Mouse (Mus musculus): Measurements from ENCODE around the gene Fxyd5. TPM values are rescaled to one million over a fixed set of nuclear protein-coding genes. Genes with fewer than 3 reads are reported as not detected.

Gene Fxyd5
- 1,000 to 10,000 TPM; 1,742 to 2,151 TPM for polyA plus RNA-seq (2017; shearing (Covaris generic))

DNA sequence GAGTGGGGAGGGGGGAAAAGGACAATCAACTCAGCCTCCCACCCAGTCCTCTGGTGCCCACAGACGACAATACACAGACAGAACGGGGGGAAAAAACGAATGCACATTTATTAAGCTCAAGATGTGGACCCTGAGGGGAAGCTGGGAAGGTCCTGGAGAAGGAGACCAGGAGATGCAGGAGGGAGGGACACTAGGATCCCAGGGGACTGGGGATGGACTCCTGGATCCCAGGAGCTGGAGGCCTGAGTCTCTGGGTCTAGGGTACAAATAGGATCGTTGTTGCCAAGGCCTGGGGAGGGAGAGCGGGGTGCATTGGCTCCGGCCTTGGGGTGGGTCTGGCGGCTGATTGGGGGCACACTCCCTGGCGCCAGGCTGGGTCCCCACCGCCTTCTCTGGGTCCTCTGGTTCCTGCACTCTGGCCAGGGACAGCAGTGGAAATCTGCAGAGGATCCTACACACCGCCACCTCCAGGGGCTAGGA, at the start of gene Fxyd5:
Gene Fxyd5 (minus strand): TSS at position 51 of the 480 bp plus-strand sequence.

DNA sequence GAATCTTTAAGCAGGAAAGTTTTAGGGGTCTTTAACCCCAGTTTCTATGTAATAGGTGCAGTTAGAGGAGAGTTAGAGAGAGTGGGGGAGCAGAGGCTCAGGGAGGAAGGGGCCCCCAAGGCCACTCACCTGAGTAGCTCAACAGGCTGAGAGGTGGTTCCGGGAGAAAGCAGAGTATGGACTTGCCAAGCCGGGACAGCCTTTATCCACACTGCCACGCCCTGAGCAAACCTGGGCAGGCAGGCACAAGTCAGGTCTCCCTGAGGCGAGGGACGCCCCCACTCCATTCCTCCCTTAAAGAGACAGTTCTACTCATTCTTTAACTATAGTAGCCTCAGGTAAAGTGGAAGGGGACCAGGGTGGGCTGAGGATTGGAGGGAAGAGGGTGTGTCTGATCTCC, 34.2 kb upstream of the Fxyd5 start, which contains the start of gene Fxyd3:
Gene Fxyd3 (minus strand): TSS at position 213 of the 400 bp plus-strand sequence.

DNA sequence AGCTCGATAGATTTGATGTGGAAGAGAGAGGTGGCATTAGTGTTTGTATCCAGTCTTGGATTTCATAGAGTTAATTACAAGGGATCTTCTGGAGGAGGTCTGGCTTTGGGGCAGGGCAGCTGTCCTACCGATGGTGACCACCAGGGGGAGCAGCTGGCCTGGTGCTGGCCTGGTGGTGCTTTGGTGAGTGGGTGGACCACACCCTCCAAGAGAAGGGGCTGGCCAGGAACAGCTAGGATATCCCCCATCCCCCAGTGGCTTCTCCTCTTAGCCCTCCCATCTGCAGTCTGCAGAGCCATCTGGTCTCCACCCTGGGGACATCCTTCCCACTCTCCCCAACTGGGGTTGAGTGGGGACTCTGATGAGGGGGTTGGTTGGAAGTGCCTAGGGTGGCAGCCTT, 16.8 kb upstream of the Fxyd5 start, which contains the start of gene Lgi4:
Gene Lgi4 (plus strand): TSS at position 235 of the 400 bp plus-strand sequence.

DNA sequence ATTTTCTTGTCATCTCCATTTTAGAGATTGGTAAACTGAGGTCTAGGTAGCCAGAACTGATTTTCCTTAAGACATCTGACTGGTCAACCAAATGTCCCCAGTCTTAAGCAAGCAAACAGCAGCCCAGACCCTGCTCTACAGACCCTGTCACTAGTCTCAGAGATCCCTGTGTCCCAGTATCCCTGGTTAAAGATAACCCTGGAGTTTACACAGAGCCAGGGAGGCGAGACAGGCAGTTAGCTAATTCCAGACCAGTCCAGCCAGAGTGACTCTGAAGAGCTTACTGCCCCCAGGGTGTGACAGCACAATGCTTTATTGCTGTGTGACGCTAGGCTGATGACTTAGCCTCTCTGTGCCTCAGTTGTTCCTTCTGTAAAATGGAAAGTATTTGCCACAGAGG, 14.8 kb upstream of the Fxyd5 start, which contains the start of gene Fxyd1:
Gene Fxyd1 (minus strand): TSS at position 129 of the 400 bp plus-strand sequence.

DNA sequence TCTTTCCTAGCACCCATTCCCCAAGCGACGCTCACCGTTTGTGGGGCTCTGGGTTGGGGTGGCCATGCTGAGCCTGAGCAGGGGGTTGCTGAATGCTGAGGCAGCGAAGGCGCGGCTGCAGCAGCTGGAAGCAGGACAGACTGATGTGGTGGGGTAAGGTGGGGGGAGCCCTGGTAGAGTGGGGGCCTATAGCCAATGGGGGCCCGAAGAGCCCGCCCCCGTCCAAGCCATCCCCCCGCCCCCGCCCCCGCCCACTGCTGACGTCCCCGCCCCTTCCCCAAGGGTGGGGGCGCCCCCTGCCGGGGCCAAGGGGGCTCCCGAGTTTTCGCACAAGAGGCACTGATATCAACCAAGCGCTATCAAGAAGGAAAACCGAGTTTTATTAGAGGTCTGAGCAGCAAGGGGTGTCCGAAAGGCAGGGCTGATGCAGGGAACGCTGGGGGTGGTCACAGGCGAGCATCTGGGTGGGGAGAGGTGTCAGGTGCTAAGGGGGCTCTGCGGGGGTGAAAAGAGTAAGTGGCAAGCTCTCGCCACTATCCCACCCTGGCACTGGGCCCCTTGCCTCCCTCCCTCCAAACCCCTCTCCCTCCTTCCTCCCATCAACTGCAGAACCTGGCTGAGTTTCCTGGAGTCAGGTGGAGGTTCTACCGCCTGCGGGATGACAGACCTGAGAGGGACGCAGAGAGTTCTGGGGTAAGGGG, 9.2 kb upstream of the Fxyd5 start, which contains the start of gene Fxyd7:
Gene Fxyd7 (minus strand): TSS at position 147 of the 701 bp plus-strand sequence.

Other genes with a start within 250 kb of the Fxyd5 start
- gene Ffar2, start 218.7 kb downstream of the Fxyd5 start, polyA plus RNA-seq (2017; shearing (Covaris generic)), result 1 to 10 TPM in 1 of 2 experiments, not detected in 1; 1.0 TPM
- gene Ffar3, start 186.3 kb downstream of the Fxyd5 start, polyA plus RNA-seq (2017; shearing (Covaris generic)), result not detected
- 1 to 10 TPM in 1 of 2 experiments, under 1 TPM in 1; 0.14 to 1.0 TPM for gene Ffar1, start 180.9 kb downstream of the Fxyd5 start, polyA plus RNA-seq (2017; shearing (Covaris generic))
- 10 to 100 TPM; 16.6 to 28.0 TPM for gene Cd22, start 162.1 kb downstream of the Fxyd5 start, polyA plus RNA-seq (2017; shearing (Covaris generic))
- gene Mag, start 127.6 kb downstream of the Fxyd5 start, polyA plus RNA-seq (2017; shearing (Covaris generic)), result under 1 TPM; 0.17 to 0.66 TPM
- under 1 TPM in 1 of 2 experiments, not detected in 1; 0.40 TPM for gene Hamp2, start 117.8 kb downstream of the Fxyd5 start, polyA plus RNA-seq (2017; shearing (Covaris generic))
- under 1 TPM in 1 of 2 experiments, not detected in 1; 0.75 TPM for gene Hamp, start 98.4 kb downstream of the Fxyd5 start, polyA plus RNA-seq (2017; shearing (Covaris generic))
- gene Usf2, start 85.7 kb downstream of the Fxyd5 start, polyA plus RNA-seq (2017; shearing (Covaris generic)), result 10 to 100 TPM in 1 of 2 experiments, 1 to 10 TPM in 1; 9.6 to 19.0 TPM
- gene Lsr, start 69.0 kb downstream of the Fxyd5 start, polyA plus RNA-seq (2017; shearing (Covaris generic)), result 10 to 100 TPM in 1 of 2 experiments, 1 to 10 TPM in 1; 8.3 to 15.2 TPM
- gene Fam187b, start 68.7 kb downstream of the Fxyd5 start, polyA plus RNA-seq (2017; shearing (Covaris generic)), result under 1 TPM; 0.58 to 0.88 TPM
- under 1 TPM in 1 of 2 experiments, not detected in 1; 0.48 TPM for gene Fxyd7, start 9.0 kb upstream of the Fxyd5 start, polyA plus RNA-seq (2017; shearing (Covaris generic))
- gene Fxyd1, start 14.7 kb upstream of the Fxyd5 start, polyA plus RNA-seq (2017; shearing (Covaris generic)), result 1 to 10 TPM in 1 of 2 experiments, under 1 TPM in 1; 0.64 to 1.1 TPM
- gene Lgi4, start 16.9 kb upstream of the Fxyd5 start, polyA plus RNA-seq (2017; shearing (Covaris generic)), result under 1 TPM; 0.27 to 0.71 TPM
- gene Fxyd3, start 34.2 kb upstream of the Fxyd5 start, polyA plus RNA-seq (2017; shearing (Covaris generic)), result 10 to 100 TPM in 1 of 2 experiments, under 1 TPM in 1; 0.91 to 12.9 TPM
- 1 to 10 TPM; 3.8 to 8.1 TPM for gene Hpn, start 72.8 kb upstream of the Fxyd5 start, polyA plus RNA-seq (2017; shearing (Covaris generic))
- gene Scn1b, start 84.5 kb upstream of the Fxyd5 start, polyA plus RNA-seq (2017; shearing (Covaris generic)), result 1 to 10 TPM in 1 of 2 experiments, under 1 TPM in 1; 0.55 to 2.5 TPM
- gene Gramd1a, start 113.4 kb upstream of the Fxyd5 start, polyA plus RNA-seq (2017; shearing (Covaris generic)), result 100 to 1,000 TPM; 303 to 707 TPM
- not detected for gene Scgb2b2, start 248.0 kb upstream of the Fxyd5 start, polyA plus RNA-seq (2017; shearing (Covaris generic))
- gene Scgb1b2, start 249.3 kb upstream of the Fxyd5 start, polyA plus RNA-seq (2017; shearing (Covaris generic)), result not detected

Data from inflammation-experienced regulatory T-cells (primary cell).